Mouse (Mus musculus): ENCODE measurements around the gene Olfr1532-ps1. TPM values are rescaled to one million over a fixed set of nuclear protein-coding genes. Genes with fewer than 3 reads are reported as not detected.
"Not testable (repeated sequence)": the region's sequence is repeated elsewhere in the genome, so short reads cannot be mapped to it uniquely, and the experiment has no call there.

Olfr1532-ps1 gene
- total RNA-seq (2012; rRNA removed), result not detected in 2 replicates

DNA sequence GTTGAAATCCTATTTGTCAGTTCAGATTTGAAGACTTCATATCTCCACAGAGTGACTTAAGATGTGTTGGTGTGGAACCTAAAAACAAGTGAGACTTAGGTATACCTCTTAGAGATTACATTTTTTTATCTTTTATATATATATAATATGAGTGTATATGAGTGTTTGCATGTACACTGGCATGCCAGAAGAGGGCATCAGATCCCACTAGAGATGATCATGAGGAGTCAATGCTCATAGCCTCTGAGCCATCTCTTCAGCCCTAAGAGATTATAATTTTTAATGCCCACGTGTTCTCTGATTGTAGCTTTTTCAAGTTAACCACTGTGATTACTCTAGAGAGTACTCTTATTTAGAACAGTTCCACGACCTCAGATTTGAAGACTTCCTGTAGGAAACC, at the start of gene Olfr1532-ps1:
Olfr1532-ps1 (plus strand) TSS at position 326 of the 400 bp plus-strand sequence.
- no peak within 1 kb of the TSS for H3K27ac ChIP-seq (ENCODE audit: insufficient read depth, low read depth, low read length, poor library complexity, severe bottlenecking)
- DNase-seq (ENCODE audit: low read depth, low spot score), result no peak
- no peaks in the 10 kb centered on the region for H3K36me3 ChIP-seq (ENCODE audit: control insufficient read depth, insufficient read depth, low read length, poor library complexity, severe bottlenecking)
- no peak within 1 kb of the TSS for H3K4me3 ChIP-seq (ENCODE audit: insufficient read depth in 1 of 2, low read depth in 1 of 2, low read length in 2 of 2, poor library complexity in 1 of 2, severe bottlenecking in 1 of 2)
- H3K9ac ChIP-seq (ENCODE audit: insufficient read depth, low read depth, low read length, poor library complexity, severe bottlenecking), result no peak within 1 kb of the TSS
- H3K9me3 ChIP-seq (ENCODE audit: control insufficient read depth, insufficient read depth, low read depth, low read length), result no peaks in the 10 kb centered on the region
- TF ChIP-seq ZNF384 (IDR thresholded peaks at IDR 0.05; ENCODE audit: low read depth, low read length) (no peak), ZC3H11A (IDR thresholded peaks at IDR 0.05; ENCODE audit: borderline replicate concordance, low read depth, low read length) (no peak), CHD2 (IDR thresholded peaks at IDR 0.05; ENCODE audit: low read depth, low read length) (no peak), HCFC1 (IDR thresholded peaks at IDR 0.05; ENCODE audit: borderline replicate concordance, insufficient read depth, low read length) (no peak), MAFK (IDR thresholded peaks at IDR 0.05; ENCODE audit: insufficient read depth, low read depth, low read length) (no peak)
- in situ Hi-C loops (cut with MboI; ENCODE audit: low sequenced_read_pairs in 2 of 2, unreplicated experiment in 2 of 2), result no loop called here
- H3K4me1 ChIP-seq (ENCODE audit: control insufficient read depth in 2 of 2, insufficient read depth in 2 of 2, low read length in 2 of 2, poor library complexity in 1 of 2), result no peaks in the 10 kb centered on the region

- Histone ChIP-seq H3K9ac (ENCODE audit: insufficient read depth, low read depth, low read length, poor library complexity, severe bottlenecking) (no peak within 1 kb of the TSS), H3K4me1 (ENCODE audit: control insufficient read depth in 2 of 2, insufficient read depth in 2 of 2, low read length in 2 of 2, poor library complexity in 1 of 2) (no peaks in the 10 kb centered on the region), H3K9me3 (ENCODE audit: control insufficient read depth, insufficient read depth, low read depth, low read length) (no peaks in the 10 kb centered on the region), H3K4me3 (ENCODE audit: insufficient read depth in 1 of 2, low read depth in 1 of 2, low read length in 2 of 2, poor library complexity in 1 of 2, severe bottlenecking in 1 of 2) (no peak within 1 kb of the TSS), H3K27ac (ENCODE audit: insufficient read depth, low read depth, low read length, poor library complexity, severe bottlenecking) (no peak within 1 kb of the TSS), H3K36me3 (ENCODE audit: control insufficient read depth, insufficient read depth, low read length, poor library complexity, severe bottlenecking) (no peaks in the 10 kb centered on the region)
- in situ Hi-C loops (cut with MboI; ENCODE audit: low sequenced_read_pairs in 2 of 2, unreplicated experiment in 2 of 2), result no loop called here
- TF ChIP-seq ZNF384 (IDR thresholded peaks at IDR 0.05; ENCODE audit: low read depth, low read length), result no peak
- TF ChIP-seq ZC3H11A (IDR thresholded peaks at IDR 0.05; ENCODE audit: borderline replicate concordance, low read depth, low read length), result no peak
- no peak for TF ChIP-seq CHD2 (IDR thresholded peaks at IDR 0.05; ENCODE audit: low read depth, low read length)
- TF ChIP-seq HCFC1 (IDR thresholded peaks at IDR 0.05; ENCODE audit: borderline replicate concordance, insufficient read depth, low read length), result no peak
- TF ChIP-seq MAFK (IDR thresholded peaks at IDR 0.05; ENCODE audit: insufficient read depth, low read depth, low read length), result no peak
- no peak for DNase-seq (ENCODE audit: low read depth, low spot score)
Measured at GRCm38 (mm10) chr7:106862885-106863284, 44.9 kb upstream of the Olfr1532-ps1 start, which contains the start of gene Olfr704. TSS of gene Olfr704 (plus strand) at chr7:106863185.

DNA sequence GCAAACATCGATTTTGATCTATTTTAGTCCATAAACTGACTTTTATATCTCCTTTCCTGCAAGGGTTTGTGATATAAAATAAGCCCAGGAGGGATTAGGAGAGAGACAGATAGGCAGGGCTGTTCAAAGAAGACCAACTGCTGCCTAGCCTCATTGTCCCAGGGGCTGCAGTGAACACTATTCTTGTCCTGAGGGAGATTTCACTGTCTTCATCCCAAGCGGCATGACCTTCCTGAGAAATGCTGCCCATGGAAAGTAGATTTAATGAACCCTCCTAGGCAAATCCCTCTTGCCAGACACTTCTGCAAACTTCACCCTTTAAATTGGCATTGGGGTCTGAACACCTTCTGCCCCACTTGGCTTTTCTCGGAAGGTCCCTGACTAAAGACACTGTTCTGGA, 31.0 kb upstream of the Olfr1532-ps1 start, which contains the start of gene Olfr705:
Olfr705 (minus strand) TSS at position 101 of the 400 bp plus-strand sequence.
- Histone ChIP-seq H3K4me1 (ENCODE audit: control insufficient read depth in 2 of 2, insufficient read depth in 2 of 2, low read length in 2 of 2, poor library complexity in 1 of 2) (no peaks in the 10 kb centered on the region), H3K4me3 (ENCODE audit: insufficient read depth in 1 of 2, low read depth in 1 of 2, low read length in 2 of 2, poor library complexity in 1 of 2, severe bottlenecking in 1 of 2) (no peak within 1 kb of the TSS), H3K9me3 (ENCODE audit: control insufficient read depth, insufficient read depth, low read depth, low read length) (no peaks in the 10 kb centered on the region), H3K36me3 (ENCODE audit: control insufficient read depth, insufficient read depth, low read length, poor library complexity, severe bottlenecking) (no peaks in the 10 kb centered on the region), H3K27ac (ENCODE audit: insufficient read depth, low read depth, low read length, poor library complexity, severe bottlenecking) (no peak within 1 kb of the TSS), H3K9ac (ENCODE audit: insufficient read depth, low read depth, low read length, poor library complexity, severe bottlenecking) (no peak within 1 kb of the TSS)
- no peak for DNase-seq (ENCODE audit: low read depth, low spot score)
- TF ChIP-seq HCFC1 (IDR thresholded peaks at IDR 0.05; ENCODE audit: borderline replicate concordance, insufficient read depth, low read length) (no peak), CHD2 (IDR thresholded peaks at IDR 0.05; ENCODE audit: low read depth, low read length) (no peak), ZNF384 (IDR thresholded peaks at IDR 0.05; ENCODE audit: low read depth, low read length) (no peak), MAFK (IDR thresholded peaks at IDR 0.05; ENCODE audit: insufficient read depth, low read depth, low read length) (no peak), ZC3H11A (IDR thresholded peaks at IDR 0.05; ENCODE audit: borderline replicate concordance, low read depth, low read length) (no peak)
- in situ Hi-C loops (cut with MboI; ENCODE audit: low sequenced_read_pairs in 2 of 2, unreplicated experiment in 2 of 2), result no loop called here

- Histone ChIP-seq H3K4me1 (ENCODE audit: control insufficient read depth in 2 of 2, insufficient read depth in 2 of 2, low read length in 2 of 2, poor library complexity in 1 of 2) (no peaks in the 10 kb centered on the region), H3K4me3 (ENCODE audit: insufficient read depth in 1 of 2, low read depth in 1 of 2, low read length in 2 of 2, poor library complexity in 1 of 2, severe bottlenecking in 1 of 2) (no peak within 1 kb of the TSS), H3K36me3 (ENCODE audit: control insufficient read depth, insufficient read depth, low read length, poor library complexity, severe bottlenecking) (no peaks in the 10 kb centered on the region), H3K27ac (ENCODE audit: insufficient read depth, low read depth, low read length, poor library complexity, severe bottlenecking) (no peak within 1 kb of the TSS), H3K9ac (ENCODE audit: insufficient read depth, low read depth, low read length, poor library complexity, severe bottlenecking) (no peak within 1 kb of the TSS), H3K9me3 (ENCODE audit: control insufficient read depth, insufficient read depth, low read depth, low read length) (no peaks in the 10 kb centered on the region)
- no peak for DNase-seq (ENCODE audit: low read depth, low spot score)
- in situ Hi-C loops (cut with MboI; ENCODE audit: low sequenced_read_pairs in 2 of 2, unreplicated experiment in 2 of 2), result no loop called here
- TF ChIP-seq CHD2 (IDR thresholded peaks at IDR 0.05; ENCODE audit: low read depth, low read length), result no peak
Measured at GRCm38 (mm10) chr7:106888062-106888461, 19.7 kb upstream of the Olfr1532-ps1 start, which contains the start of gene Olfr706. TSS of gene Olfr706 (minus strand) at chr7:106888162.

DNA sequence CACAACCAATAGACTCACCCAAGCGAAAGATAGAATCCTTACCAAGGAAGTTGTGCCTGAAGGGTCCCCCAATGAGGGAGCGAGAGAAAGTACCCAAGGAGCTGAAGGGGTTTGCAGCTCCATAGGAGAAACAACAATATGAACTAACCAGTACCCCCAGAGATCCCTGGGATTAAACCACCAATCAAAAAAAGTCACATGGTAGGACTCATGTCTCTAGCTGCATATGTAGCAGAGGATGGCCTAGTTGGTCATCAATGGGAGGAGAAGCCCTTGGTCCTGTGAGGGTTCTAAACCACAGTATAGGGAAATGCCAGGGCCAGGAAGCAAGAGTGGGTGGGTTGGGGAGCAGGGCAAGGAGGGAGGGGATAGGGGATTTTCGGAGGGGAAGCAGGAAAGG, 6.7 kb upstream of the Olfr1532-ps1 start, which contains the start of gene Olfr707:
Olfr707 (minus strand) TSS at position 101 of the 400 bp plus-strand sequence.
- H3K4me3 ChIP-seq (ENCODE audit: insufficient read depth in 1 of 2, low read depth in 1 of 2, low read length in 2 of 2, poor library complexity in 1 of 2, severe bottlenecking in 1 of 2); H3K9ac ChIP-seq (ENCODE audit: insufficient read depth, low read depth, low read length, poor library complexity, severe bottlenecking); in situ Hi-C loops (cut with MboI; ENCODE audit: low sequenced_read_pairs in 2 of 2, unreplicated experiment in 2 of 2); H3K9me3 ChIP-seq (ENCODE audit: control insufficient read depth, insufficient read depth, low read depth, low read length); DNase-seq (ENCODE audit: low read depth, low spot score); H3K36me3 ChIP-seq (ENCODE audit: control insufficient read depth, insufficient read depth, low read length, poor library complexity, severe bottlenecking); H3K4me1 ChIP-seq (ENCODE audit: control insufficient read depth in 2 of 2, insufficient read depth in 2 of 2, low read length in 2 of 2, poor library complexity in 1 of 2); H3K27ac ChIP-seq (ENCODE audit: insufficient read depth, low read depth, low read length, poor library complexity, severe bottlenecking): not testable (repeated sequence)

GRCm38 (mm10) chr7:106920961-106921360, 13.2 kb downstream of the Olfr1532-ps1 start:
- H3K4me3 ChIP-seq (ENCODE audit: insufficient read depth in 1 of 2, low read depth in 1 of 2, low read length in 2 of 2, poor library complexity in 1 of 2, severe bottlenecking in 1 of 2); H3K9ac ChIP-seq (ENCODE audit: insufficient read depth, low read depth, low read length, poor library complexity, severe bottlenecking); H3K27ac ChIP-seq (ENCODE audit: insufficient read depth, low read depth, low read length, poor library complexity, severe bottlenecking); H3K4me1 ChIP-seq (ENCODE audit: control insufficient read depth in 2 of 2, insufficient read depth in 2 of 2, low read length in 2 of 2, poor library complexity in 1 of 2); H3K9me3 ChIP-seq (ENCODE audit: control insufficient read depth, insufficient read depth, low read depth, low read length); H3K36me3 ChIP-seq (ENCODE audit: control insufficient read depth, insufficient read depth, low read length, poor library complexity, severe bottlenecking); DNase-seq (ENCODE audit: low read depth, low spot score); in situ Hi-C loops (cut with MboI; ENCODE audit: low sequenced_read_pairs in 2 of 2, unreplicated experiment in 2 of 2): not testable (repeated sequence)
